ENCODE assay signal across 8 mouse cellular contexts in the genomic region with DNA sequence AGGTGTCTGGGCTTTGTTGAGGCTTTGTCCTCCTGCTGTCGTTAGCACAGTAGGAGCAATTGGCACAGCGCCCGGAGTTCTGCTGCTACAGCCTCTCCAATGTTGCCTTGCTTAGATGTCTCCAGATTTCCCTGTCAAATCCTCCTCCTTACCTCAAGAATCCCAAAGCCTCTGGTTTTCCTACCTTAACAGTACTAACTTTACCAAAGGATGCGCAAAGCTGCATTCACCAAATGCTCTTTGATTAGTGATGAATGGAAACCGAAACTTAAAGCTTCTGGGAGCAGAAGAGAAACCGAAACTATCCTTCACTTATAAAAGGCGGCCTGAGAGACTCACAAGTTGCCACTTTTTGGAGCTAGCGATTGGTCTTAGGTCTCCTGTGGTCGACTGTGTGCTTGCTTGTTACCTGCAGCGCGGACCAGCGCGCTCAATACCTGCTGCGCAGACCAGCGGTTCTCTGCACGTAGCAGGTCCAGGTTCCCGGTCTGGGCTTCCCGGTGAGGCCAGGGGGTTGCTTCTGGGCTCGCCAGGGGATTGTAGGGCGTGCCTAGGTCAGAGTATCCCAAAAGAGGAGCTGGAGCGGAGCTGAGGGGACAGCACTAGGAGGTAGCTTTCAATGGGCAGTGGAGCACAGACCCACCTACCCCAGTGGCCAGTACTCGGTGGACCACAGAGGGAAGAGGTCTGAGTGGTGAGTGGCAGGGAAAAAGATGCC. TPM values are rescaled to one million over a fixed set of nuclear protein-coding genes. Genes with fewer than 3 reads are reported as not detected.
DNase-seq lines count a peak whose midpoint lies in the region; ATAC-seq lines count a peak whose summit lies in the region.

Gene Ddx60, plus strand, starts transcription at position 311 of the 718 bp plus-strand sequence.

- H3K9me3 ChIP-seq in hindbrain, embryonic 10.5 days, result no peaks in the 10 kb centered on the region
- no peaks in the 10 kb centered on the region for H3K9me3 ChIP-seq in lung, embryonic 15.5 days

- H3K4me3 ChIP-seq in hindbrain, embryonic 10.5 days, result peak within 1 kb of the TSS; percentile 57
- H3K4me3 ChIP-seq in lung, embryonic 15.5 days, result peak within 1 kb of the TSS; percentile 63

- no peaks in the 10 kb centered on the region for H3K36me3 ChIP-seq in hindbrain, embryonic 10.5 days
- H3K36me3 ChIP-seq in lung, embryonic 15.5 days, result no peaks in the 10 kb centered on the region

- H3K27ac ChIP-seq in hindbrain, embryonic 10.5 days, result peak within 1 kb of the TSS; percentile 70
- no peak within 1 kb of the TSS for H3K27ac ChIP-seq in lung, embryonic 15.5 days

- DNase-seq in MN1 (ENCODE audit: low spot score), result peak; percentile 40
- peak; percentile 23 to 33 for DNase-seq in cerebellum, adult 18-20 months
- DNase-seq in hindbrain, embryonic 10.5 days (ENCODE audit: low spot score), result peak; percentile 18
- DNase-seq in layer of hippocampus, adult 9-11 months, result peak; percentile 34
- DNase-seq in ovary, adult 18-20 months (ENCODE audit: low spot score), result peak; percentile 19
- peak; percentile 55 for DNase-seq in thymus, postnatal 0 days (ENCODE audit: low spot score)

- peak; percentile 88 for ATAC-seq in frontal cortex, adult (ENCODE audit: low TSS enrichment)
- ATAC-seq in lung, embryonic 15.5 days (ENCODE audit: borderline replicate concordance, extremely low read depth, low FRiP score, low TSS enrichment), result peak; percentile 73; the same call in 1 of the 2 replicates

- peak within 1 kb of the TSS; percentile 51 for H3K9ac ChIP-seq in lung, embryonic 15.5 days

- peaks cover 7% of the 10 kb centered on the region for H3K4me1 ChIP-seq in hindbrain, embryonic 10.5 days (replicated peaks)
- no peaks in the 10 kb centered on the region for H3K4me1 ChIP-seq in lung, embryonic 15.5 days

- H3K27me3 ChIP-seq in hindbrain, embryonic 10.5 days (ENCODE audit: insufficient read depth, poor library complexity, severe bottlenecking), result peaks cover 17% of the 10 kb centered on the region; the same call in 1 of the 2 replicates
- H3K27me3 ChIP-seq in lung, embryonic 15.5 days, result no peaks in the 10 kb centered on the region

- WGBS in hindbrain, embryonic 10.5 days, result 12% methylated on average over 22 of the region's 22 CpGs
- 7% methylated on average over 22 of the region's 22 CpGs for WGBS in lung, embryonic 15.5 days

- H3K4me2 ChIP-seq in lung, embryonic 15.5 days, result peak within 1 kb of the TSS; percentile 80

RNA-seq across cellular contexts. Expression of gene Ddx60, which starts in this region (rescaled TPM):
- 0.06 and 0.12 TPM in 2 replicates for polyA plus RNA-seq in hindbrain, embryonic 10.5 days (2016; fragmentation: Nextera tagmentation; extraction: Ambion mirVana)
- 0.55 and 0.64 TPM in 2 replicates for polyA plus RNA-seq in lung, embryonic 15.5 days (2015; fragmentation: Nextera tagmentation; extraction: Ambion mirVana)
- polyA plus RNA-seq in thymus, postnatal 0 days (2015; fragmentation: Nextera tagmentation; extraction: Ambion mirVana), result 7.0 and 12.4 TPM in 2 replicates

Comparison
In these comparisons a context has a peak if more than half of its experiments do, and no peak if none do; other contexts are left out.
1. Peak in DNase-seq, H3K4me3 ChIP-seq and H3K27ac ChIP-seq in hindbrain, embryonic 10.5 days; RNA of the gene not detected or under 1 TPM.
2. Peak in ATAC-seq, H3K4me3 ChIP-seq, H3K9ac ChIP-seq and H3K4me2 ChIP-seq in lung, embryonic 15.5 days; RNA of the gene not detected or under 1 TPM.